Mouse (Mus musculus) kidney, postnatal 36 days (tissue): ENCODE data around the gene Morn1.

Experiments
- DNase-seq, 2 experiments: peaks; one replicate each; pipeline ENCODE4 v3.0.0; 2021 to 2022; ENCODE audit warnings: mixed read lengths in 2 of 2

Morn1 gene

GRCm38 (mm10) chr4:155079666-155080065, 6.7 kb upstream of the Morn1 start:
- peak in 1 of 2 experiments; percentile 62 for DNase-seq

- peak in 1 of 2 experiments; percentile 54 for DNase-seq
Observed at GRCm38 (mm10) chr4:155083553-155083952, 2.8 kb upstream of the Morn1 start.

- DNase-seq: peak in 1 of 2 experiments; percentile 43
Observed at GRCm38 (mm10) chr4:155084351-155084750, 2.0 kb upstream of the Morn1 start.

GRCm38 (mm10) chr4:155085206-155086107, 920 bp upstream of the Morn1 start:
- DNase-seq: no peak

- DNase-seq: no peak
Observed at GRCm38 (mm10) chr4:155089241-155089640, 2.9 kb downstream of the Morn1 start.

- DNase-seq: no peak
Observed at GRCm38 (mm10) chr4:155090147-155090546, 3.8 kb downstream of the Morn1 start.

GRCm38 (mm10) chr4:155090688-155091449, 4.5 kb downstream of the Morn1 start:
- DNase-seq: no peak

GRCm38 (mm10) chr4:155092718-155093430, 6.5 kb downstream of the Morn1 start:
- no peak for DNase-seq

GRCm38 (mm10) chr4:155093431-155094149, 7.2 kb downstream of the Morn1 start:
- no peak for DNase-seq

GRCm38 (mm10) chr4:155094565-155094964, 8.2 kb downstream of the Morn1 start:
- peak; percentile 48 to 80 for DNase-seq

GRCm38 (mm10) chr4:155095238-155095900, 9.0 kb downstream of the Morn1 start:
- peak; percentile 89 to 92 for DNase-seq

GRCm38 (mm10) chr4:155095967-155096366, 9.6 kb downstream of the Morn1 start:
- DNase-seq: no peak

GRCm38 (mm10) chr4:155097452-155097851, 11.1 kb downstream of the Morn1 start:
- no peak for DNase-seq

- no peak for DNase-seq
Observed at GRCm38 (mm10) chr4:155098572-155098971, 12.2 kb downstream of the Morn1 start.

- no peak for DNase-seq
Observed at GRCm38 (mm10) chr4:155107886-155108285, 21.5 kb downstream of the Morn1 start.

GRCm38 (mm10) chr4:155109471-155109870, 23.1 kb downstream of the Morn1 start:
- no peak for DNase-seq

- DNase-seq: no peak
Observed at GRCm38 (mm10) chr4:155113766-155114410, 27.5 kb downstream of the Morn1 start.

- DNase-seq: no peak
Observed at GRCm38 (mm10) chr4:155116607-155117006, 30.2 kb downstream of the Morn1 start.

GRCm38 (mm10) chr4:155117396-155117978, 31.1 kb downstream of the Morn1 start:
- DNase-seq: no peak

GRCm38 (mm10) chr4:155118278-155118677, 31.9 kb downstream of the Morn1 start:
- no peak for DNase-seq

- DNase-seq: no peak
Observed at GRCm38 (mm10) chr4:155120038-155120437, 33.7 kb downstream of the Morn1 start.
